Mouse (Mus musculus): ENCODE measurements around the gene Kansl1l.
"Not testable (repeated sequence)": the region's sequence is repeated elsewhere in the genome, so short reads cannot be mapped to it uniquely, and the experiment has no call there.

Gene Kansl1l

GRCm38 (mm10) chr1:66700149-66700692, 117.1 kb downstream of the Kansl1l start:
- no peak for DNase-seq (ENCODE audit: low spot score)

- DNase-seq (ENCODE audit: low spot score): not testable (repeated sequence)
Measured at GRCm38 (mm10) chr1:66699630-66700029, 117.7 kb downstream of the Kansl1l start.

- no peak for DNase-seq (ENCODE audit: low spot score)
Measured at GRCm38 (mm10) chr1:66695296-66695695, 122.1 kb downstream of the Kansl1l start.

- no peak for DNase-seq (ENCODE audit: low spot score)
Measured at GRCm38 (mm10) chr1:66694266-66694665, 123.1 kb downstream of the Kansl1l start.

- DNase-seq (ENCODE audit: low spot score): no peak
Measured at GRCm38 (mm10) chr1:66692780-66693392, 124.5 kb downstream of the Kansl1l start.

GRCm38 (mm10) chr1:66692308-66692707, 125.1 kb downstream of the Kansl1l start:
- DNase-seq (ENCODE audit: low spot score): no peak

- DNase-seq (ENCODE audit: low spot score): no peak
Measured at GRCm38 (mm10) chr1:66691772-66692171, 125.6 kb downstream of the Kansl1l start.

DNA sequence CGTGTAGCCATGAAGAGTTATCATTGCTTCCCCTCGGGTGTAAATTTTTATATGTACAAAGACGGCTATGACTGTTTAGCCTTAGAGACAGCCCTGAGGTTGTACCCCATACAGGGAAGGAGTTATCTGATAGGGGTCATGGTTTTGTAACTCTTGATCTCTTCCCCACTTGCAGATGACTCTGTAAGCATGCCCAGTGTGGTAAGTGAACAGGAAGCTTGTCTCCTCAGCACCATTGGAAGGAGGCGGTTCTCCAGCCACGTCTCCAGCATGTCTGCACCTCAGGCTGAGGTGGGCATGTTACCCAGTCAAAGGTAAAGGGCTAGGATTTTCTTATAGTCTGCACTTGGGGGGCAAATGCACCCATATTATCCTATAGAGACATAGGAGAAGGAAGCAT, 134.4 kb downstream of the Kansl1l start:
- no peak for DNase-seq (ENCODE audit: low spot score)

- DNase-seq (ENCODE audit: low spot score): no peak
Measured at GRCm38 (mm10) chr1:66678662-66679061, 138.7 kb downstream of the Kansl1l start.

DNA sequence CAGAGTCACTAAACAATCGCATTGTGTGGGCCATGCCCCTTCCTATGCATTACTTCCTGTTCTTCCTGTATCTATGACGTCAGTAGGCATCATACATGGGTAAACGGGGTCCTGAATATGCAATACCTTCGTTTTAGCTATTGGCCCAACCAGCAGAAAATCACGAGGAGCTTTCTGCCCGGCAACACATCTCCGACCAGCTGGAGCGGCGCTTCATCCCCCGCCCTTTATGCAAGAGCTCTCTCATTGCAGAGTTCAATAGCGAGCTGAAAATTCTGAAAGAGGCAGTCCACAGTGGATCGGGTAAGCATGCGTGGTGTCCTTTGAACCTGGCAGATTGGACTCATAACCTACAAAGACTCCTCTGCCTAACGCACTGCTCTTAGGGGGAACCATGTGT, 139.4 kb downstream of the Kansl1l start:
- no peak for DNase-seq (ENCODE audit: low spot score)

DNA sequence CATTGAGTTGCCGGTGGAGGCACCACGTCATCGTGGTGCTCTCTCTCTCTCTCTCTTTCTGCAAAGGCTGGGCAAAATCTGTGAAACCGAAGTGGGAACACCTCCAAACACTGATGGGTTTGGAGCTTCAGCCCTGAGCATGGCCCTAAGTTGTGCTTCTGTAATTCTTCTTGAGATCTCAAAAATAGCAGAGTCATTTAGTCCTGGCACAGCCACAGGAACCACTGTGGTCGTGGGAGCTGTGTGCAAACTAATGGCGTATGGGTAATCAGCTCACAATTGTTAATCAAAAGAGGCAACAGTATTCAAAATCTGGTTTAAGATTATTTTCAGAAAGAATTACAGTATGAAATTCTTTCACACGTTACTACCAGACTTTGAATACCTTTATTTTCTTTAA, 144.6 kb downstream of the Kansl1l start:
- no peak for DNase-seq (ENCODE audit: low spot score)

DNA sequence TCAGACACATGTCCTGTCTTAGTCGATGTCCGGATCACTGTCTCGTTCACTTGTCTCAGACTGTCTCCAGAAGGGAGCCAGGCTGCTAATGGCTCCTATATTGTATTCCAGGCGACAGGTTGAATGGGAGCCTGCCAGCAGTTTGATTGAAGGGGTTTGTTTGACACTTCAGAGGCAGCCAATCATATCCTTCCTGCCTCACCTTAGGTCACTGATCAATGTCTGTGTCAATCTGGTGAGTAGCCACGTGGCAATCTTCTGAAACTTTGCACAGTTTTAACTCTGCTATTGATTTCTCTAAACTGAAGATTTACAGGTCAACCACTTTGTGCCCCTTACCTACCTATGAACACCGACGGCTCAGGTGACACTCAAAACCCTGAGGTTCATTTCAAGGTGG, 145.9 kb downstream of the Kansl1l start:
- no peak for DNase-seq (ENCODE audit: low spot score)

Data from urinary bladder, postnatal 10 days (tissue).